Mouse (Mus musculus): ENCODE results near the gene Wdr37. TPM values are rescaled to one million over a fixed set of nuclear protein-coding genes. Genes with fewer than 3 reads are reported as not detected.

Gene Wdr37
- polyA plus RNA-seq, 1 experiment, result 6.5 TPM

DNA sequence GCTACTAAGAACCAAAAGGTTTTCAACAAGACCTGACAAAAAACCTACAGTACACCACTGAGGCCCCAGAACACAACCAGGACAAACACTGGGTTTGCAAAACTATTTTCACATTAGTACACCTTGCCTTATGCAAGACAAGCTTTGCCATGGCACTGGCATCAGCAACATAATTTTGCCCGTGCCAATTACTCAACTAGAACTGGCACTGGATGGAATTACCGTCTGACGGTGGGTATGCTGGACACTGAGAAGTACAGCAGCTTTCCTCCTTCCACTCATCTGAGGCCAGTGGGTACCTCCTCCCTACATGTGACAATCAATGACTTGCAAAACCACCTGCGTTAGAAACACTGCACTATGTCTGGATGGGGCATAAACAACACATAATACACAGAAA lies 49.5 kb downstream of the Wdr37 start:
- Histone ChIP-seq H3K4me3 (no peak overlapping the region), H3K36me3 (ENCODE audit: control insufficient read depth, insufficient read depth) (peaks cover 20% of the 10 kb centered on the region), H3ac (ENCODE audit: control insufficient read depth, insufficient read length) (no peak overlapping the region), H3K4me2 (ENCODE audit: low read depth) (no peak overlapping the region), H3K27me3 (ENCODE audit: control insufficient read depth, insufficient read depth, insufficient read length) (no peaks in the 10 kb centered on the region), H3K79me2 (ENCODE audit: control insufficient read depth, insufficient read depth) (no peaks in the 10 kb centered on the region)
- TF ChIP-seq REST (IDR thresholded peaks at IDR 0.05; ENCODE audit: insufficient read depth, insufficient read length) (no peak), USF1 (IDR thresholded peaks at IDR 0.05; ENCODE audit: low read depth) (no peak), TCF3 (IDR thresholded peaks at IDR 0.05; ENCODE audit: insufficient read length, low read depth) (no peak), E2F4 (IDR thresholded peaks at IDR 0.05; ENCODE audit: insufficient read depth) (no peak), MYOG (IDR thresholded peaks at IDR 0.05; ENCODE audit: control insufficient read depth in 1 of 3, insufficient read depth in 1 of 3, insufficient read length in 2 of 3, low read depth in 2 of 3) (no peak), MAX (IDR thresholded peaks at IDR 0.05; ENCODE audit: low read depth) (no peak), POLR2AphosphoS2 (IDR thresholded peaks at IDR 0.05; ENCODE audit: insufficient read length, low read depth) (no peak), MYOD1 (IDR thresholded peaks at IDR 0.05; ENCODE audit: control insufficient read depth in 1 of 3, insufficient read length in 2 of 3, low read depth in 2 of 3) (no peak), SRF (IDR thresholded peaks at IDR 0.05; ENCODE audit: control insufficient read depth, insufficient read length, low read depth) (no peak), POLR2A (IDR thresholded peaks at IDR 0.05; ENCODE audit: insufficient read length, low read depth) (no peak), CEBPB (IDR thresholded peaks at IDR 0.05; ENCODE audit: insufficient read depth, poor library complexity, severe bottlenecking) (no peak), TCF12 (IDR thresholded peaks at IDR 0.05; ENCODE audit: insufficient read depth, poor library complexity, severe bottlenecking) (no peak)

GRCm38 (mm10) chr13:8805931-8806330 lies 65.8 kb downstream of the Wdr37 start:
- no peaks in the 10 kb centered on the region for H3K27me3 ChIP-seq (ENCODE audit: control insufficient read depth, insufficient read depth, insufficient read length)
- TF ChIP-seq USF1 (IDR thresholded peaks at IDR 0.05; ENCODE audit: low read depth), result no peak
- TF ChIP-seq TCF12 (IDR thresholded peaks at IDR 0.05; ENCODE audit: insufficient read depth, poor library complexity, severe bottlenecking), result no peak
- no peak for TF ChIP-seq MAX (IDR thresholded peaks at IDR 0.05; ENCODE audit: low read depth)
- no peak for TF ChIP-seq CEBPB (IDR thresholded peaks at IDR 0.05; ENCODE audit: insufficient read depth, poor library complexity, severe bottlenecking)
- no peak for TF ChIP-seq POLR2A (IDR thresholded peaks at IDR 0.05; ENCODE audit: insufficient read length, low read depth)
- no peak for TF ChIP-seq SRF (IDR thresholded peaks at IDR 0.05; ENCODE audit: control insufficient read depth, insufficient read length, low read depth)
- no peak for TF ChIP-seq TCF3 (IDR thresholded peaks at IDR 0.05; ENCODE audit: insufficient read length, low read depth)
- TF ChIP-seq REST (IDR thresholded peaks at IDR 0.05; ENCODE audit: insufficient read depth, insufficient read length), result no peak
- TF ChIP-seq POLR2AphosphoS2 (IDR thresholded peaks at IDR 0.05; ENCODE audit: insufficient read length, low read depth), result no peak
- no peak for TF ChIP-seq E2F4 (IDR thresholded peaks at IDR 0.05; ENCODE audit: insufficient read depth)
- TF ChIP-seq MYOG (IDR thresholded peaks at IDR 0.05; ENCODE audit: control insufficient read depth in 1 of 3, insufficient read depth in 1 of 3, insufficient read length in 2 of 3, low read depth in 2 of 3), result no peak
- no peak for TF ChIP-seq MYOD1 (IDR thresholded peaks at IDR 0.05; ENCODE audit: control insufficient read depth in 1 of 3, insufficient read length in 2 of 3, low read depth in 2 of 3)
- no peaks in the 10 kb centered on the region for H3K79me2 ChIP-seq (ENCODE audit: control insufficient read depth, insufficient read depth)
- H3K36me3 ChIP-seq (ENCODE audit: control insufficient read depth, insufficient read depth), result peaks cover 16% of the 10 kb centered on the region
- no peak overlapping the region for H3K4me2 ChIP-seq (ENCODE audit: low read depth)
- H3K4me3 ChIP-seq, result no peak overlapping the region
- H3ac ChIP-seq (ENCODE audit: control insufficient read depth, insufficient read length), result no peak overlapping the region

DNA sequence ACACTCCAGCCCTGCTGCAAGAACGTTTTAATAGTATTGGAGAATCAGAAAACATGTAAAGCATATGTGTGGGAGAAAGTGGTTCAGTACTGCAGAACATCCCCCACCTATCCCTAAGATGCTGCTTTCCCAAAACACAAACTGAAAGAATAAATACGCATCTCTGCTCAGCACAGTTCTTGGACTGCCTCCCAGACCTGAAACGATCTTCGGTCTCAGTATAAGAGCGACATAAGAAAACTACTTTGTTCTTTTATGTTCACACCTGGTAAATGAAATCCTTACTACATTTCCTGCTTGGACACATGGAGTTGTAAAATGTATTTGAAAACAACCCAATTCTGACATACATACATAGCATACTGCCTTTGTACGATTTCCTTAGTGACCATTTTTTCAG lies 71.1 kb downstream of the Wdr37 start:
- no peak overlapping the region for H3K4me2 ChIP-seq (ENCODE audit: low read depth)
- H3K79me2 ChIP-seq (ENCODE audit: control insufficient read depth, insufficient read depth), result no peaks in the 10 kb centered on the region
- peaks cover 11% of the 10 kb centered on the region for H3K36me3 ChIP-seq (ENCODE audit: control insufficient read depth, insufficient read depth)
- no peaks in the 10 kb centered on the region for H3K27me3 ChIP-seq (ENCODE audit: control insufficient read depth, insufficient read depth, insufficient read length)
- TF ChIP-seq POLR2A (IDR thresholded peaks at IDR 0.05; ENCODE audit: insufficient read length, low read depth) (no peak), TCF3 (IDR thresholded peaks at IDR 0.05; ENCODE audit: insufficient read length, low read depth) (no peak), REST (IDR thresholded peaks at IDR 0.05; ENCODE audit: insufficient read depth, insufficient read length) (no peak), E2F4 (IDR thresholded peaks at IDR 0.05; ENCODE audit: insufficient read depth) (no peak), USF1 (IDR thresholded peaks at IDR 0.05; ENCODE audit: low read depth) (no peak), MYOG (IDR thresholded peaks at IDR 0.05; ENCODE audit: control insufficient read depth in 1 of 3, insufficient read depth in 1 of 3, insufficient read length in 2 of 3, low read depth in 2 of 3) (no peak), SRF (IDR thresholded peaks at IDR 0.05; ENCODE audit: control insufficient read depth, insufficient read length, low read depth) (no peak), POLR2AphosphoS2 (IDR thresholded peaks at IDR 0.05; ENCODE audit: insufficient read length, low read depth) (no peak), MAX (IDR thresholded peaks at IDR 0.05; ENCODE audit: low read depth) (no peak), MYOD1 (IDR thresholded peaks at IDR 0.05; ENCODE audit: control insufficient read depth in 1 of 3, insufficient read length in 2 of 3, low read depth in 2 of 3) (no peak), TCF12 (IDR thresholded peaks at IDR 0.05; ENCODE audit: insufficient read depth, poor library complexity, severe bottlenecking) (no peak)
- H3ac ChIP-seq (ENCODE audit: control insufficient read depth, insufficient read length), result no peak overlapping the region
- H3K4me3 ChIP-seq, result no peak overlapping the region

- no peak for TF ChIP-seq REST (IDR thresholded peaks at IDR 0.05; ENCODE audit: insufficient read depth, insufficient read length)
- TF ChIP-seq USF1 (IDR thresholded peaks at IDR 0.05; ENCODE audit: low read depth), result no peak
- TF ChIP-seq MYOG (IDR thresholded peaks at IDR 0.05; ENCODE audit: control insufficient read depth in 1 of 3, insufficient read depth in 1 of 3, insufficient read length in 2 of 3, low read depth in 2 of 3), result no peak
- no peak for TF ChIP-seq TCF12 (IDR thresholded peaks at IDR 0.05; ENCODE audit: insufficient read depth, poor library complexity, severe bottlenecking)
- no peak for TF ChIP-seq E2F4 (IDR thresholded peaks at IDR 0.05; ENCODE audit: insufficient read depth)
- TF ChIP-seq SRF (IDR thresholded peaks at IDR 0.05; ENCODE audit: control insufficient read depth, insufficient read length, low read depth), result no peak
- Histone ChIP-seq H3K4me3 (no peak overlapping the region), H3K79me2 (ENCODE audit: control insufficient read depth, insufficient read depth) (no peaks in the 10 kb centered on the region), H3K27me3 (ENCODE audit: control insufficient read depth, insufficient read depth, insufficient read length) (no peaks in the 10 kb centered on the region), H3K36me3 (ENCODE audit: control insufficient read depth, insufficient read depth) (no peaks in the 10 kb centered on the region), H3ac (ENCODE audit: control insufficient read depth, insufficient read length) (no peak overlapping the region), H3K4me2 (ENCODE audit: low read depth) (no peak overlapping the region)
Observed at GRCm38 (mm10) chr13:8793217-8793616, 78.5 kb downstream of the Wdr37 start.

GRCm38 (mm10) chr13:8785185-8785584 lies 86.5 kb downstream of the Wdr37 start:
- H3ac ChIP-seq (ENCODE audit: control insufficient read depth, insufficient read length), result no peak overlapping the region
- no peaks in the 10 kb centered on the region for H3K36me3 ChIP-seq (ENCODE audit: control insufficient read depth, insufficient read depth)
- H3K79me2 ChIP-seq (ENCODE audit: control insufficient read depth, insufficient read depth), result no peaks in the 10 kb centered on the region
- H3K4me2 ChIP-seq (ENCODE audit: low read depth), result no peak overlapping the region
- TF ChIP-seq TCF3 (IDR thresholded peaks at IDR 0.05; ENCODE audit: insufficient read length, low read depth) (no peak), TCF12 (IDR thresholded peaks at IDR 0.05; ENCODE audit: insufficient read depth, poor library complexity, severe bottlenecking) (no peak), MAX (IDR thresholded peaks at IDR 0.05; ENCODE audit: low read depth) (no peak), SRF (IDR thresholded peaks at IDR 0.05; ENCODE audit: control insufficient read depth, insufficient read length, low read depth) (no peak), POLR2A (IDR thresholded peaks at IDR 0.05; ENCODE audit: insufficient read length, low read depth) (no peak)
- H3K27me3 ChIP-seq (ENCODE audit: control insufficient read depth, insufficient read depth, insufficient read length), result no peaks in the 10 kb centered on the region
- no peak overlapping the region for H3K4me3 ChIP-seq
